Mouse (Mus musculus): ENCODE measurements at regions not wholly inside any gene's neighbourhood (a gene's known extent, or its start where the extent isn't known, plus 50 kb on each side); places are given as distances from the start of the nearest gene placed in this dataset.

DNA sequence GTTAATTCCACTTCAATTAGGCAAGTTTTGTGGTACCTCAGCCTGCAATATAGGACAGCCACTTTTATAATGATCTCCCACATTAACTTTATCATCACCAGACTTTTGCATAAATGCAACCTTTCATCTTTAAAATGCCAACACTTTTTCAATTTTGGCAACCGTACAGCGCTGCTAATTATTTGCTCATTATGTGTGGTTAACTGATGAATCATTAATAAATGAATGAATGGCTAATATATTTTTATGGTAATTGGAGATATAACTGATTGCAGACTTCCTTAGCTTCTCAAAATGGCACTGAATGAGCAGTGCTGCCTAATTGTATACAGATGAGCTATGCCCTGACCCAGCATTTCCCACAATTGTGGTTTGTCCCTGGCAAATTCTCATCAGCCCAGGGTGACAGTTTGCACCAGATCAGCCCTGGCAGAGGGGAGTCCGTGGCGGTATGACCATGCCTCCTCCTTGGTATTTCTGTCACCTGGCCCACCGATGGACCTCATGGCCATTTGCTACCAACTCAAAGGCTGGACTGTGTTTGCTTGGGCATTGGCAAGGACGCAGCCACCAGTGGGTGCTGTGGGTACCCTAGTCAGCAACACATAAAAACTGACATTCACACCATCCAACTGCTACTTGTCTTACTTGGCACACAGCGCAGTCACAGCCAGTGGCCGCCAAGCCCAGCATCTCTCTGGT, 173.7 kb upstream of the Lmo4 start:
- DNase-seq (ENCODE audit: low read depth in 1 of 2, low spot score in 2 of 2): no peak

DNA sequence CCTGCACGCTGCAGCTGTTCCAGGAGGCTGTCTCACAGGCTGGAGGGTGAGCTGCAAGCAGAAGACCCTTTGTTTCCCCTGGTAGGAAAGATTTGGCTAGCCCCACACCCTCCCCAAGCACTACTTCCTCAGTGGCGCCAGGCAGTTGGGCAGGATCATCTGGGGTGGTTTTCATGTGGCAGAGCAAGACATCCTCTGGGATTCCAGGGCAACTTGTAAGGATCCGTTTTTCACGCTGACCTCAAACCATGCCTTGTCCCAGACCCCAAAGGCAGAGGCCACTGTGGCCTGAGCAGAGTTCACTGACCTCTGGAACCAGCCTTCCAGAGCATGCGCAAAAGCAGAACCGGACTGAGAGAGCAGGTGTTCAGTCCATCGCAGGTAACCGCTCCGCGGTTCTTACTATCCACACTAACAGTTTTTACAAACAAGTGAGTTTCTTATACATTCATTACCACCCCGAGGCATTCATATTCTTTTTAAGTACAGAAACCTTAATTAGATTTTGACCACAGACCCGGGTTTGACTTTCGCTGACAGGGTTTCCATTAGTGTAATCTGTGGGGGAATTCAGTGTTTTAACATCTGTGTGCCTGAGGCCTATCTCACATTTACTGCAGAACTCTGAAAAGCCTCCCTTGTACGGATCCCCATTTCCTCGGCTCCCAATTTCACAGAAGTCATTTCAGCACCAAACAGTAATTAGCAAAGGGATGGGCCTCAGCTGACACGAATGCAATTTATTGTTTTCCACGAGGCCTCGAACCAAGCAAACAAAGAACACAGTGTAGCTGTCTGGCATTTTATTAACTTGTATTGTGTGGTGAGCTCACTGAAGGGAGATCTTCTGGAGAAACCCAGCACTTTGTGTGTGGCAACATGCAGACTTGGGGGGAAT, 172.9 kb upstream of the Lmo4 start:
- DNase-seq (ENCODE audit: low read depth in 1 of 2, low spot score in 2 of 2): no peak

DNA sequence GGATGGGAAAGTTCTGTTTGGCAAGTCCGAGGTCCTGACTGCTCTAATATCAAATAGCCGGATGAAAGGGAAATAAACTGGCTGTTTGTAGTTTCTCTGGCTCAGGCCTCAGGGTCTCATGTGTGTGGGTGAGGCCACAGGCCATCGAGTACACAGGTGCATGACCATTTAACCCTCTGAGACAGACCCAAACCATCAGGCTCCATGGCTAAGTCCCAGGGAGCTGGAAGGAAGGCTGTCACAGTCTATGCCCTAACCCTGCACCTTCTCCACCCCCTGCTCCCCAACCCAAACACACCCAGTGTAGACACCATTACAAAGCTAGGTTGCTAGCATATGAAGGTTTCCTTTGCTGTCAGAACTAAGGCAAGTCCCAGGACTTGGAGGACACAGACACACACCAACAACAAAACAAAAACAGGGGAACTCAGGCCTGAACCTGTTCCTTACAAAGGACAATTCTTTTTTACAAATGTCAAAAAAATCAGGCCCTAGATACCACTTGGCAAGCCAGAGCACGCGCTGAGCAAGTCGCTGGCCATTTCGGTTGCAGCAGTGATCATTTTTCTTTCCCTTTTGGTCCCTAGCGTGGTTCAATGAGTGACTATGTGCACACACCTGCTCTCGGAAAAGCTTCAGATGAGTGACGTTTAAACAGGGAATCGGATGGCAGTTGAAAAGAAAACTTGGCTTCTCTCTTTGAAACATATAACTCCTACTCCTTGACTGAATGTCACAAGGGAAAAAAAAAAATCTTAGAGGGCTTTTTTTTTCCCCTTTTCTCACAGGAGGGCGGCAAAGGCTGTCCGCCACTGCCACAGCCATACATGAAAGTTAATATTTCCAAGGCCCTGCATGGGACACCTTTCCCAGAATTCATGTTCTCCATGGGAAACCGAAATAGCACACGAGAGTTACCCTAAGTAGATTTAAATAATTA, 171.7 kb upstream of the Lmo4 start:
- no peak for DNase-seq (ENCODE audit: low read depth in 1 of 2, low spot score in 2 of 2)

DNA sequence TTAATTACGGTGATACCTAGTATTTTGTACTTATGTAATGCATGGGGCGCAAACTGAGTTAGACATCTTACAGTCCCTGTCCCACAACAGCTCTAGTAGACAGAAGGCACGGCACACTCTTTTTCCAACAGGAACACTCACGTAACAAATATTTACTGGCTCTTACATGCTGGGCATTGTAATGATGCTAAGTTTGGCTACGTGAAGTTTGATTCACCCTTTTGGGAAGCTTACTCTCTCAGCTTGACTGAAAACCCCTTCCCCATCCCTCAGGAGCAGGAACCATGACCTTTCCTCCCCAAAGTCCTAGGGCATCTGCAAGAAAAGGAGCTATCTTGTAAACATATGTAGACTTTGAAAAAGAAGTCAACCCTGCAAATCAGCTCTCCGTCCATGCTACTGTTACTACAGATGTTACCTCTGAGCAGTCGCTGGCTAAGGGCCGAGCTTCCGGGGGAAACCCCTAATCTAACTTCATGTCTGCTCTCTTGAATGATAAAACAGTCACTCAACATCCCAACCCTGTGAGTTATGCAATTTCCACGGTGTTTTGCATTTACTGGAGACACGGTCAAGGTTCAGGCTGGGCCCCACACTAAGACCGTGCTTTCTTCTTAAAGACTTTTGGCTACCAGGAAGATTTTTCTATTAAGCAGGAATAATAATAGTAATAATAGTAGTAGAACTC, 170.8 kb upstream of the Lmo4 start:
- DNase-seq (ENCODE audit: low read depth in 1 of 2, low spot score in 2 of 2): no peak

DNA sequence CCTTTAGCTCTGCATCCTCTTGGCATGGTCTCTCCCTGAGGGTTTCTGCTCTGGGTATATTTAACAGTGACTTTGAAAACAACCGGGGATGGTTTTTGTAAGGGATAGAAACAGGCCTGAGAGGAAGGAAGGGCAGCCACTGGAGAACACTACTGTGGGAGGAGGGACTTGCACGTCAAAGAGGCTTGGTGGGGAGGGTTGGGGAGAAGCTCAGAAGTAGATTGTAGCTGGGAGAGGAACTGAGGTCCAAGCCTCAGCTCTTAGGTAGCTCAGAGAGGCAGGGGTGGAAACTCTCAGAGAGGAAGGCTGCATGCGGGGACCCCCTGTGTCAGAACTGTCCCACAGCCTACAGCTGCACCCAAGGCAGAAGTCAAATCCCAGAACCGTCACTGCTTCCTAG, 163.3 kb upstream of the Lmo4 start:
- DNase-seq (ENCODE audit: low read depth in 1 of 2, low spot score in 2 of 2): no peak

DNA sequence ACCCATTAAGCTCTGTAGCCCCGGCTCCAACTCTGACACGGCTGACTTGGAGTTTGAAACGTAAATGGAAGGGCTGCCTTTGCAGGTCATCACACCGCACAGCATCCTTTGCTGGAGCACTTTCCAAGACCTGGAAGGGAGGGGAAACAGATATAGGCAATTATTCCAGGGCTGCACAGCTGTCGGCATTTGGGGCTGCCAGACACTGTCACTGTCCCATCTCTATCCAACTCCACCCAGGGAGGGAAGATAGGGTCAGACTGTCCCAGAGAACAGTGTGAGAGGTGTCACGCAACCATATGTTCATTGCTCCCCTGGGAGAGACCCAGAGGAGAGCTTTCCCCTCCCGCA, 162.7 kb upstream of the Lmo4 start:
- DNase-seq (ENCODE audit: low read depth in 1 of 2, low spot score in 2 of 2): no peak

DNA sequence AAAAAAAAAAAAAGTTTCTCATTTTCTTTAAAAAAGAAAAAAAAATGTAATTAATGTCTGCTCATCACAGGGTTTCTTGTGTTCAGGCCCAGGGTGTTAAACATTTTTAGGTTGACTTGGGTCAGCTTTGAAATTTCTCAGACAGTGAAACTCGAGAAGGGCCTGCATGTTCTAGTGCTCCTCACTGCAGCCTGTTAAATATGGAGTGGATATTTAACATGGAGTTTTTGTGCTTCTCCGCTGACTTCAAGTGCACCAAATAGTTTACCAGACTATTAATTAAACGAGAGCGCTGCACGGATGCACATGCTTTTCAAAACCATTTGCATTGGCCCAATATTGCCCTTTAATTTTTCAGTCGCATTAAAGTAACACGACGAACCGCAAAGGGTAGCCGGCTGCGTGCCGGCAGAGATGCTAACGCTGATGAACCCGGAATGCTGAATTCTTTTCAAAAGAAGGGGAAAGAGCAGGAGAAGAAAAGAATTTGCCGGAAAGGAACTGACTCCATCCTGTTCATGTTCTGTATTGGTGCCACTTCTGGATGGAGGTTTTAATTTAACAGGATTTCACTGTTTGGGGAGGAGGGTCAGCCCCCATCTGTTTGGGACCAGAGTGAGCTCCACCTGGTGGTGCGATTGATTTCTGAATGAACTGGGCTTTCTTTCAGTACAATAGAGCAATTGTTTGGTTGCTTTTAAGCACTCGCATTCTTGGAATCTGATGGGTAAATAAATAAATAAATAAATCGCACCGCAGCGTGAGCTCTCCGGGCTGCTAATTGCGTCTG, 162.2 kb upstream of the Lmo4 start:
- DNase-seq (ENCODE audit: low read depth in 1 of 2, low spot score in 2 of 2): no peak

DNA sequence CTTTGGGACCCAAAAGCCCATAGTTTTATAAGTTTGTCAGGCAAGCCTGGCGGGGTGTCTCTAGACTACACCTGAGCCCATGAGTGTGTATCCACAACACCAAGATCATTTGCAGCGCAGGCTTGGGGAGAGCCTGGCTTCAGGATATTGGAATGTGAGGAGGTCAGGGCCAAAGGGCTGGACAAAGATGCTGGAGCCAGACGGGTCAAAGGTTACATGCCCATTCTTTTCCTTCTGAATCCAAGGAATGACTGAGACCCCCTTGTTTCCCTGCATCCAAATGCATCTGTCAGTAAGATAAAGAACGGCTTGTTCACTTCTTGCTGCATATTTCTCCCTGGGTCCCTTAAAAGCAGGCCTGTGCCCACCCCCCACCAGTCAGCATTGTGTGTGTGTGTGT, 160.9 kb upstream of the Lmo4 start:
- no peak for DNase-seq (ENCODE audit: low read depth in 1 of 2, low spot score in 2 of 2)

DNA sequence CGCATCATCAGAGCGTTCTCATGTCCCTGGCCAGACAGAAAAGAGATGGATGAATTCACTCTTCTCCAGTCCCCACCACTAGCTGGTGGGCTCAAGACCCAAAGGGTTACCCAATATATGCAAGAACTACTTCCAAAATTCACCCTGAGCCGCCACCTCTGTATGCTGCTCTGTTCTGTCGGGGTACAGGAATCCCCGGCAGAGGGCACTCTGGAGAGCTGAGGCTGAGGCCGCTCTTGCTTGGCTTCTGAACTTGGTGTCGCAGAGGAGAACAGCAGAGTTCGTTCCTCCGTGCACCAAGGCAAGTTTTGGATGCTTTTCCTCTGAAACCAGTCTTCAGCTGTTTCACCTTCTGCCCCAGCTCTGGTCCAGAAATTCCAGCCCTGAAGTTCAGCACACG, 157.5 kb upstream of the Lmo4 start:
- DNase-seq (ENCODE audit: low read depth in 1 of 2, low spot score in 2 of 2): peak in 1 of 2 experiments; percentile 18

DNA sequence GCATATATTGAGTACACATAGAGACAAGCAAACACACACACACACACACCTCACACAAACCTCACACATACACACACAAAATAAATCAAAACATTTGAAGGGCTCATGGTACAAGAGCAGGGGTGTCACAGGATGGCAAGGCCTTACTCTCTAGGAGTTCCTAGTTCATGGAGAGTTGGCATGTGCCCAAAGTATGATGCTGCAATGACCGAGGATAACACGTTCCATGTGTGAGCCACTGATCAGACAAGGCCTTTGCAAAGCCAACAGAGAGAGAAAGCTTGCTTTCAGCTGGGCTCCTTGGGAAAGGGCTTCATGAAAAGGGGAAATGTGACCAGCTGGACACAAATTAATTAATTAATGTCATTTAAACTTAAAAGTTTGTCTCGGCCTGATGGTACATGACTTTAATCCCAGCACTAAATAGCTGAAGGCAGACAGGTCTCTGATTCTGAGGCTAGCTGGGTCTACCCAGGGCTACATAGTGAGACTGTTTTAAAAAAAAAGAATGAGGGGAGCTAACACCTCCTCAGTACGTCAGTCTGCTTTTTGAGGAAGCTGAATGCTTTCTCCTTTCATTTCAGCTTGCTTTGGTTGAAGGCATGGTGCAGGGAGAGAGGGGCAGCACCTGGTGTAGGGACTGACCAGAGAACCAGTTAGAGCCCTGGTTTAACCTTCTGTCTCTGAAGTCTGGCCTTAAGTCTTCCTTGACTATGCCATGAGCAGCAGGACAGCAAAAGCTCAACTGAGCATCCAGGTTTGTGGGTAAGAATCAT, 156.4 kb upstream of the Lmo4 start:
- no peak for DNase-seq (ENCODE audit: low read depth in 1 of 2, low spot score in 2 of 2)

DNA sequence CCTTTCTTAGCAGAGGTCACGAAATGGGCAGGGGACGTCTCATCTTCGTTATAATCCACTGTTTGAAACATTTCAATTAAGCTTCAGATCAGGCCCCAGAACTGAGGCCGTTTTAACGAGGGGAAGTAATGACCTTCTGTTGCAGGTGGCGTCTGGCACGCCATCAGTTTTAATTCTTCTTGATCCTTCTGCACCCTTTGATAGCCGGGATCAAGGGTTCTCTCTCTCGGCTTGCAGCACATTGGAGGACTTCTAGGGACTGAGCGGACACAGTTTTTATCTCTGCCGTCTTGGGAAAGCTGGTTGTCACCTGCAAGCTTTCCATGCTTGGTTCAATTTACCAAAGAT, 151.9 kb upstream of the Lmo4 start:
- DNase-seq (ENCODE audit: low read depth in 1 of 2, low spot score in 2 of 2): no peak

DNA sequence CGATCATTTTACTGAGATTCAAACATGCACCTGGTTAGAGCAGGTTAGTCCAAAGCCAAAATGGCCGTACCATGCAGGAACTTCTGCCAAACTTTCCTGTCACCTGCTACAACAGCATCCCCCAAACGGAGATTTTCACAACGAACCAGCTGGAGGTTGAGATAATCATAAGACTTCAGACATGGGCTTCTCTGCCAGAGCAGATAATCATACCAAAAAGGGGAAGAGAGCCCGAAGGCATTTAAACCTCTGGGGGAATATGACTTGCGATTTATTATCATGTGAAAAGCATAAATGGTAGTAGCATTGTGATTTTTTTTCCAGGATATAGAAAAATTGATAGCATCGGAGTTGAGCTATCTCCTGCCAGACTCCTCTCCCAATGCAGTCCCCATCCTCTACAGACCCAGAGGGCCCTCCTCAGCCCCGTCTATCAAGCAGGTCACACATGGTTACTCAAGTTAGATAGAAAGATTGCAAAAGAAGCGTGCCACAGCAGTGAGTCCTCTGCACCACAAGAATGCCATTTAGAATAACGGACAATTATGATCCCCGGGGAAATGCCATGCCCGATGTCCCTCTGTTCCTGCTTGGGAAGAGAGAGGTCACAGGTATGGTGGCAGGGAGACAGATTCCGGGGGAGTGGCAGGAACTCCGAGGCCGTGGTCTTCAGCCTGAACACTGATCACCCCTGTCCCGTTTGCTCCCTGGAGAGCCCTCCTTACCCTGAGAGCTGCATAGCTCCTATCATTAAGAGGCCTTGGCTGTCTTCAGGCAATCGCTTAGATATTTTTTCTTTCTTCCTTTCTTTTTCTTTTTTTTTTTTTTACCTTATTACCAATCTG, 151.3 kb upstream of the Lmo4 start:
- no peak for DNase-seq (ENCODE audit: low read depth in 1 of 2, low spot score in 2 of 2)

DNA sequence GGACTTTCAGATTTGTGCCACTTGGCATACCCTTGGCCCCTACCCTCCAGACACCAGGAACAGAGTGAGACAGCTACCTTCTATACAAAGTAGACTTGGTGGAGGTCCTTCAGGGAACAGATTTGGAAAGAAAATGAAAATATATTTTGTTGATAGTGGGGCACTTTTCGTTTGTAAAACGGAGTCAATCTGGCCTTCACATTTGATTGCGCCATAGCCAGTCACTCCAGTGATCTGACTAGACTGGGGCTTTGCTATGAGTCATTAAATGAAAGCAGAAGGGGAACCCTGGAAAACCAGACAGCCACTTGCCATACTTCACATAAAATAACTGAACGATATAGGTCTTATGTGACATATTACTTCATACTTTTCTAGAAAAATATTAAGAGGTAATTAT, 147.5 kb upstream of the Lmo4 start:
- peak; percentile 16 to 42 for DNase-seq (ENCODE audit: low read depth in 1 of 2, low spot score in 2 of 2)

DNA sequence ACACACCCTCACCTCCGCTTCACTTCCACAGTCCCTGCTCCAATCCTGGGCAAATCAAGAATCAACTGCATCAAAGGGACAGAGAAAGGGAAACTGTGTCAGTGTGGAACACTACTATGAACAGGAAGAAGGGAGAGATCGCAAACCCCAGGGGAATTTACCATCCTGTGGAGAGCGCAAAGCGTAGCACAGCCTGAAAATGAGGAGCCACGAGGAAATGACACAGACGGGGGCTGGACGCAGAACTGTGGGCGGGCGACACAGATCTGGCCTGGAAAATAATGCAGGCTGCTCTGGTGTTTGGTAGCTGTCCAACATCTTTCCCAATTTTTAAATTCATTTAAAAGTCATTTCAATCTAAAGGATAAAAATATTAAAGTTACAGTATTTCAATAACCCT, 143.4 kb upstream of the Lmo4 start:
- no peak for DNase-seq (ENCODE audit: low read depth in 1 of 2, low spot score in 2 of 2)

DNA sequence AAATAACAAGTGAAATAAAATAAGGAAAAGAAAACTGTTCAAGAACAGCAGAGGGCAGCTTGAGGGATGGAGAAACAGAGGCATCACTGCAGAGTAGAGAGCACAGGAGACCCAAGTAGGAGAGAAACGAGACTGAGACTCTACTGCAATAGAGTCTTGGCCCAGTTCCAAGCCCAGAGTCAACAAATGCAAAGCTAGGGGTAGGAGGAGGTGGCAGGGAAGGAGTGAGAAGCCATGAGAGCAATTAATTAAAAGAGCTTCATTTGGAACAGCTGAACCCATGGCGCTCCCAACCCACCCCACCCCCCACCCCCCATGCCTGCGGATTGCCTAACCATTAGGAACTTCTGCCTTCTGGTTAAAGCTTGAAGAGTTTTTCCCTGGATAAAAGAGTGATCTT, 130.2 kb upstream of the Lmo4 start:
- no peak for DNase-seq (ENCODE audit: low read depth in 1 of 2, low spot score in 2 of 2)

DNA sequence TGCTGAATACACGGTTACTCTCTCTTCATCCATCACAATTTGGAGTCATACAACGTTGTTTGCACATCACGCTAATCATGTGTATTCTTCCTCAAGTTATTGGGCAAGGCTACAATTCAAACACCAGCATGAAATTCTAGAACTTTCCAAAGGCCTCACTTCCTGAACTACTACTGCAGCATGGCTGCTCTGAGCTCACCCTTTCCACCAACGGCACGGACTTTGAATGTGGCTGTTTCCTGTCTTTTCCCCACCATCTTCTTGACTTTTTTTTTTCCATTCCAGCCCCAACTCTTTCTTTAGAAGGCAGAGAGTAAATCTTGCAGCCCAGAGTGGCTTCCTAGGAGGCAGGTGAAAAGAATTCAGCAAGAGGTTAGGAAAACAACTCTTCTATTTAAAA, 129.2 kb upstream of the Lmo4 start:
- DNase-seq (ENCODE audit: low read depth in 1 of 2, low spot score in 2 of 2): no peak

DNA sequence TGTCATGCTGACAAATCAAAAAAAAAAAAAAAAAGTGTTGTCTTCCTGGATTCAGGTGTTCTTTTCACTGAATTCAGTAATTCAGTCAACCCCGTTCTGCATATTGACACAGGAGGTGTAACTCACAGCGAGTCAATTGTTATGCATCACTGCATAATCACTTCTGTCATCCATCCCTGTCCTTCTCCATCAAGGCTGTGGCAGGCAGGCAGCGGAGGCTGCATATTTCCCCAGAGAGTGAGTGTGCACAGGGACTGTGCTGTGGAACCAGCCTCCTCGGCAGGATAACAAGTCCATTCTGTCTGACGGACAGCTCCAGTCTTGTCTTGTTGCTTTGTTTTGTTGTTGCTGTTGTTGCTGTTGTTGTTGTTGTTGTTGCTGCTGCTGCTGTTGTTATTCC, 127.3 kb upstream of the Lmo4 start:
- DNase-seq (ENCODE audit: low read depth in 1 of 2, low spot score in 2 of 2): no peak

DNA sequence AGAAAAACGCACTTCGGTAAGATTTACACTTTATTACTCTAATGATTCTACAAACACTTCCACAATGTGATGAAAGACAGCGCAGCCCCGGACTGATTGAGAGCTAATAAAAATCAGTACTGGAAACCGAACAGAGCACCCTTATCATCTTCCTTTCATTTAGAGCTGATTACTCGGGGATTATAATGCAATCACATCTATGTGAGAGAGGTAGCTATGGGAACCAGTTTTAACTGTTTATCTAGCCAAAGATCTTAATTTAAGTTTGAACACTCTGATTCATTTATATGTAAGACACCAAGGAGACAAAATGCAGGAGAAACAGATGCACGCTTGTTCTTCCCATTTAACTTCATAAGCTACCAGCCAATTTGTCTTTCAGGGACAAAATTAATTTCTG, 124.1 kb upstream of the Lmo4 start:
- DNase-seq (ENCODE audit: low read depth in 1 of 2, low spot score in 2 of 2): no peak

All from monocyte, adult 2 months (primary cell).